Mouse (Mus musculus) lung, embryonic 14.5 days (tissue): Measurements from ENCODE around the gene Dcaf5. TPM values are rescaled to one million over a fixed set of nuclear protein-coding genes. Genes with fewer than 3 reads are reported as not detected.

Source experiments
- ATAC-seq: fragments of 200-750 bp; cut with Nextera tagmentation; 2 replicates; pipeline ENCODE4 v1.8.0; 2017; ENCODE audit warnings: mild to moderate bottlenecking, moderate TSS enrichment, moderate library complexity; ENCODE audit not compliant: insufficient read depth
- DNase-seq: peaks from one replicate; pipeline ENCODE4 v3.0.0-alpha.2; 2015
- H3K27ac ChIP-seq: fragments of 300-500 bp; sonication (generic); 2 replicates; pipeline ENCODE4 v1.5.1; 2014; ENCODE audit warnings: low read depth, mild to moderate bottlenecking, moderate library complexity
- H3K27me3 ChIP-seq: fragments of 300-500 bp; sonication (generic); 2 replicates; pipeline ENCODE4 v1.6.1; 2014; ENCODE audit warnings: low read length, control low read depth; ENCODE audit not compliant: insufficient read depth
- H3K36me3 ChIP-seq: fragments of 300-500 bp; sonication (generic); 2 replicates; pipeline ENCODE4 v1.6.1; 2014; ENCODE audit warnings: control low read depth; ENCODE audit not compliant: insufficient read depth
- H3K4me1 ChIP-seq: fragments of 300-500 bp; sonication (generic); 2 replicates; pipeline ENCODE4 v1.6.1; 2014; ENCODE audit warnings: antibody characterized with exemption, control low read depth; ENCODE audit not compliant: insufficient read depth
- H3K4me2 ChIP-seq: fragments of 300-500 bp; sonication (generic); 2 replicates; pipeline ENCODE4 v1.6.1; 2014; ENCODE audit warnings: mild to moderate bottlenecking
- H3K4me3 ChIP-seq: fragments of 300-500 bp; sonication (generic); 2 replicates; pipeline ENCODE4 v1.5.1; 2014; ENCODE audit warnings: low read depth, low read length
- H3K9ac ChIP-seq: fragments of 300-500 bp; sonication (generic); 2 replicates; pipeline ENCODE4 v1.6.1; 2014
- H3K9me3 ChIP-seq: fragments of 300-500 bp; sonication (generic); 2 replicates; pipeline ENCODE4 v1.6.1; 2016; ENCODE audit warnings: low read depth, low read length, control low read depth
- CTCF ChIP-seq: IDR thresholded peaks from 2 replicates; pipeline ENCODE4 v1.5.1; 2016; ENCODE audit warnings: antibody characterized with exemption, low read depth
- WGBS: fragments of 180-500 bp; shearing (Covaris S2); extraction: QIAGEN DNeasy Blood & Tissue Kit; methylation state at CpG from one replicate; pipeline ENCODE4 v1.1.7; 2014; 5-methylcytosine and 5-hydroxymethylcytosine counted together
- polyA plus RNA-seq: library from polyadenylated mRNA; unstranded; fragments of >200 nt; fragmentation: Nextera tagmentation; extraction: Ambion mirVana; gene quantifications from 2 replicates; pipeline ENCODE4 v1.2.1, GENCODE M21; 2014

Gene Dcaf5
- polyA plus RNA-seq, 1 experiment from 2014 or later, result 10.7 TPM

GRCm38 (mm10) chr12:80344777-80345231 is 91.6 kb downstream of the Dcaf5 start:
- DNase-seq, result peak; percentile 89
- H3K4me2 ChIP-seq, result no peak overlapping the region
- H3K27ac ChIP-seq, result peak overlapping the region; percentile 54; the same call in 1 of the 2 replicates
- 34% methylated on average over 6 of the region's 6 CpGs for WGBS
- no peaks in the 10 kb centered on the region for H3K9me3 ChIP-seq
- no peak overlapping the region for H3K4me3 ChIP-seq
- ATAC-seq, result peak; percentile 84
- H3K9ac ChIP-seq, result no peak overlapping the region
- H3K4me1 ChIP-seq, result peaks cover 4% of the 10 kb centered on the region; the same call in 1 of the 2 replicates
- no peak for TF ChIP-seq CTCF
- no peaks in the 10 kb centered on the region for H3K27me3 ChIP-seq
- peaks cover 20% of the 10 kb centered on the region for H3K36me3 ChIP-seq

GRCm38 (mm10) chr12:80340936-80341335 is 95.5 kb downstream of the Dcaf5 start:
- H3K9ac ChIP-seq, result no peak overlapping the region
- H3K27ac ChIP-seq, result no peak overlapping the region
- no peaks in the 10 kb centered on the region for H3K27me3 ChIP-seq
- no peak overlapping the region for H3K4me2 ChIP-seq
- TF ChIP-seq CTCF, result no peak
- peaks cover 4% of the 10 kb centered on the region; the same call in 1 of the 2 replicates for H3K4me1 ChIP-seq
- WGBS, result 94% methylated on average over 2 of the region's 2 CpGs
- peaks cover 35% of the 10 kb centered on the region for H3K36me3 ChIP-seq
- ATAC-seq (no peak), DNase-seq (no peak)
- no peaks in the 10 kb centered on the region for H3K9me3 ChIP-seq
- H3K4me3 ChIP-seq, result no peak overlapping the region

GRCm38 (mm10) chr12:80334162-80334561 is 102.2 kb downstream of the Dcaf5 start:
- no peak overlapping the region for H3K4me3 ChIP-seq
- H3K9me3 ChIP-seq, result no peaks in the 10 kb centered on the region
- ATAC-seq, result no peak
- H3K27me3 ChIP-seq, result no peaks in the 10 kb centered on the region
- TF ChIP-seq CTCF, result no peak
- H3K27ac ChIP-seq, result no peak overlapping the region
- no peak for DNase-seq
- H3K9ac ChIP-seq, result no peak overlapping the region
- no peak overlapping the region for H3K4me2 ChIP-seq
- WGBS, result 70% methylated on average over 4 of the region's 4 CpGs
- peaks cover 25% of the 10 kb centered on the region for H3K36me3 ChIP-seq
- no peaks in the 10 kb centered on the region for H3K4me1 ChIP-seq

- no peak for TF ChIP-seq CTCF
- Histone ChIP-seq H3K9me3 (no peaks in the 10 kb centered on the region), H3K4me2 (no peak overlapping the region), H3K27me3 (no peaks in the 10 kb centered on the region), H3K9ac (no peak overlapping the region), H3K36me3 (no peaks in the 10 kb centered on the region; the same call in 1 of the 2 replicates), H3K4me3 (no peak overlapping the region), H3K27ac (no peak overlapping the region), H3K4me1 (no peaks in the 10 kb centered on the region)
- WGBS, result 25% methylated on average over 2 of the region's 2 CpGs
- no peak for DNase-seq
- no peak for ATAC-seq
Observed at GRCm38 (mm10) chr12:80331634-80332033, 104.8 kb downstream of the Dcaf5 start.

GRCm38 (mm10) chr12:80330819-80331218 is 105.6 kb downstream of the Dcaf5 start:
- WGBS, result 74% methylated on average over 8 of the region's 8 CpGs
- DNase-seq (no peak), ATAC-seq (no peak)
- no peaks in the 10 kb centered on the region for H3K27me3 ChIP-seq
- no peaks in the 10 kb centered on the region for H3K9me3 ChIP-seq
- H3K4me1 ChIP-seq, result no peaks in the 10 kb centered on the region
- H3K27ac ChIP-seq, result no peak overlapping the region
- no peak overlapping the region for H3K4me3 ChIP-seq
- no peaks in the 10 kb centered on the region for H3K36me3 ChIP-seq
- no peak overlapping the region for H3K4me2 ChIP-seq
- no peak overlapping the region for H3K9ac ChIP-seq
- no peak for TF ChIP-seq CTCF

- no peak for ATAC-seq
- no peaks in the 10 kb centered on the region for H3K9me3 ChIP-seq
- no peaks in the 10 kb centered on the region for H3K27me3 ChIP-seq
- H3K9ac ChIP-seq, result no peak overlapping the region
- no peak overlapping the region for H3K4me3 ChIP-seq
- TF ChIP-seq CTCF, result no peak
- no peak overlapping the region for H3K4me2 ChIP-seq
- WGBS, result 44% methylated on average over 2 of the region's 2 CpGs
- no peaks in the 10 kb centered on the region for H3K36me3 ChIP-seq
- no peak for DNase-seq
- H3K4me1 ChIP-seq, result no peaks in the 10 kb centered on the region
- no peak overlapping the region for H3K27ac ChIP-seq
Observed at GRCm38 (mm10) chr12:80329641-80330040, 106.8 kb downstream of the Dcaf5 start.

GRCm38 (mm10) chr12:80326047-80326446 is 110.4 kb downstream of the Dcaf5 start:
- H3K36me3 ChIP-seq, result no peaks in the 10 kb centered on the region
- H3K4me3 ChIP-seq, result no peak overlapping the region
- no peak for DNase-seq
- no peak overlapping the region for H3K27ac ChIP-seq
- H3K4me2 ChIP-seq, result no peak overlapping the region
- H3K9ac ChIP-seq, result no peak overlapping the region
- ATAC-seq, result no peak
- TF ChIP-seq CTCF, result no peak
- H3K27me3 ChIP-seq, result no peaks in the 10 kb centered on the region
- no peaks in the 10 kb centered on the region for H3K9me3 ChIP-seq
- no peaks in the 10 kb centered on the region for H3K4me1 ChIP-seq

- H3K27me3 ChIP-seq, result no peaks in the 10 kb centered on the region
- no peak overlapping the region for H3K27ac ChIP-seq
- H3K36me3 ChIP-seq, result no peaks in the 10 kb centered on the region
- no peak overlapping the region for H3K4me3 ChIP-seq
- no peak for TF ChIP-seq CTCF
- DNase-seq (no peak), ATAC-seq (no peak)
- H3K9ac ChIP-seq, result no peak overlapping the region
- H3K4me1 ChIP-seq, result no peaks in the 10 kb centered on the region
- no peaks in the 10 kb centered on the region for H3K9me3 ChIP-seq
- H3K4me2 ChIP-seq, result no peak overlapping the region
- WGBS, result 44% methylated on average over 1 of the region's 1 CpGs
Observed at GRCm38 (mm10) chr12:80324785-80325131, 111.6 kb downstream of the Dcaf5 start.
